Mouse (Mus musculus) CD8-positive naive resting alpha-beta T cell, adult 2 months (primary cell): Measurements from ENCODE around the gene Med25.

Experiments
- DNase-seq, 2 experiments: peaks; one replicate each; pipeline ENCODE4 v3.0.0; 2022; ENCODE audit warnings: low read depth in 2 of 2, low spot score in 2 of 2

Gene Med25

GRCm38 (mm10) chr7:44864595-44865542 is 27.6 kb downstream of the Med25 start:
- DNase-seq: no peak

- DNase-seq: no peak
These were observed 28.5 kb downstream of the Med25 start for GRCm38 (mm10) chr7:44863982-44864494.

GRCm38 (mm10) chr7:44863210-44863609 is 29.3 kb downstream of the Med25 start:
- no peak for DNase-seq

GRCm38 (mm10) chr7:44862434-44862833 is 30.1 kb downstream of the Med25 start:
- no peak for DNase-seq

GRCm38 (mm10) chr7:44861429-44861816 is 31.1 kb downstream of the Med25 start:
- no peak for DNase-seq

- DNase-seq: peak; percentile 48 to 58
These were observed 31.7 kb downstream of the Med25 start for GRCm38 (mm10) chr7:44860576-44861428.

GRCm38 (mm10) chr7:44859896-44860295 is 32.6 kb downstream of the Med25 start:
- DNase-seq: no peak

- no peak for DNase-seq
These were observed 34.6 kb downstream of the Med25 start for GRCm38 (mm10) chr7:44857905-44858304.

GRCm38 (mm10) chr7:44857042-44857552 is 35.4 kb downstream of the Med25 start, which contains the start of gene Pnkp:
Gene Pnkp, plus strand, starts transcription at chr7:44857139.
- DNase-seq: peak; percentile 74 to 81

GRCm38 (mm10) chr7:44856265-44856916 is 36.1 kb downstream of the Med25 start:
- no peak for DNase-seq

GRCm38 (mm10) chr7:44855036-44855435 is 37.5 kb downstream of the Med25 start:
- DNase-seq: no peak

- peak; percentile 51 to 56 for DNase-seq
These were observed 38.0 kb downstream of the Med25 start for GRCm38 (mm10) chr7:44854356-44855031.

- no peak for DNase-seq
These were observed 38.7 kb downstream of the Med25 start for GRCm38 (mm10) chr7:44853596-44854355.

- no peak for DNase-seq
These were observed 39.4 kb downstream of the Med25 start for GRCm38 (mm10) chr7:44853065-44853464.

GRCm38 (mm10) chr7:44852259-44853027 is 40.1 kb downstream of the Med25 start:
- DNase-seq: no peak

- no peak for DNase-seq
These were observed 40.8 kb downstream of the Med25 start for GRCm38 (mm10) chr7:44851625-44852234.

GRCm38 (mm10) chr7:44850789-44851624 is 41.5 kb downstream of the Med25 start:
- DNase-seq: no peak
